Mouse (Mus musculus) heart, postnatal 10 days (tissue): ENCODE results near the gene Pla2g16. TPM values are rescaled to one million over a fixed set of nuclear protein-coding genes. Genes with fewer than 3 reads are reported as not detected.

ENCODE experiments used
- DNase-seq, 2 experiments: peaks; one replicate each; pipeline ENCODE4 v3.0.0; 2021
- intact Hi-C: fragments of 180-260 bp; cut with DNase I; formaldehyde crosslinking; loops from one replicate; pipeline ENCODE4 v1.15.1; 2025
- total RNA-seq, 2 experiments: library from RNA; stranded (reverse); gene quantifications; 2 replicates each; pipeline ENCODE4 v1.2.3; 2021

Gene Pla2g16
- total RNA-seq, 2 experiments from 2014 or later: 74.7 to 78.4 TPM

- intact Hi-C loops: no loop called here
Observed at GRCm38 (mm10) chr19:7562601-7563129, 5.4 kb downstream of the Pla2g16 start.

GRCm38 (mm10) chr19:7563676-7564075 lies 6.4 kb downstream of the Pla2g16 start:
- no peak for DNase-seq

More at GRCm38 (mm10) chr19:7562601-7563129, 5.4 kb downstream of the Pla2g16 start:
- DNase-seq: no peak

GRCm38 (mm10) chr19:7564457-7564856 lies 7.2 kb downstream of the Pla2g16 start:
- no peak for DNase-seq
- intact Hi-C loops: no loop called here

More at GRCm38 (mm10) chr19:7563676-7564075, 6.4 kb downstream of the Pla2g16 start:
- intact Hi-C loops: no loop called here

GRCm38 (mm10) chr19:7566826-7567225 lies 9.6 kb downstream of the Pla2g16 start:
- intact Hi-C loops: no loop called here
- DNase-seq: no peak

GRCm38 (mm10) chr19:7568364-7568763 lies 11.1 kb downstream of the Pla2g16 start:
- intact Hi-C loops: no loop called here
- peak in 1 of 2 experiments; percentile 25 for DNase-seq

- DNase-seq: no peak
- intact Hi-C loops: no loop called here
Observed at GRCm38 (mm10) chr19:7569650-7570049, 12.4 kb downstream of the Pla2g16 start.

GRCm38 (mm10) chr19:7576180-7576579 lies 18.9 kb downstream of the Pla2g16 start:
- DNase-seq: no peak
- intact Hi-C loops: no loop called here

- intact Hi-C loops: no loop called here
- no peak for DNase-seq
Observed at GRCm38 (mm10) chr19:7577710-7578109, 20.5 kb downstream of the Pla2g16 start.

GRCm38 (mm10) chr19:7581042-7581441 lies 23.8 kb downstream of the Pla2g16 start:
- intact Hi-C loops: no loop called here
- no peak for DNase-seq

GRCm38 (mm10) chr19:7583101-7583500 lies 25.8 kb downstream of the Pla2g16 start:
- DNase-seq: peak in 1 of 2 experiments; percentile 40
- intact Hi-C loops: no loop called here

GRCm38 (mm10) chr19:7583599-7583998 lies 26.3 kb downstream of the Pla2g16 start:
- intact Hi-C loops: no loop called here
- DNase-seq: no peak

GRCm38 (mm10) chr19:7585279-7585678 lies 28.0 kb downstream of the Pla2g16 start:
- intact Hi-C loops: no loop called here
- DNase-seq: peak; percentile 41 to 68

- peak in 1 of 2 experiments; percentile 53 for DNase-seq
- intact Hi-C loops: no loop called here
Observed at GRCm38 (mm10) chr19:7585764-7586163, 28.5 kb downstream of the Pla2g16 start.

GRCm38 (mm10) chr19:7590795-7591194 lies 33.5 kb downstream of the Pla2g16 start:
- DNase-seq: no peak
- intact Hi-C loops: no loop called here

- DNase-seq: peak; percentile 60 to 67
- intact Hi-C loops: no loop called here
Observed at GRCm38 (mm10) chr19:7592018-7592417, 34.8 kb downstream of the Pla2g16 start.

- DNase-seq: peak; percentile 70 to 75
- intact Hi-C loops: loop anchor here (1.0 to 5.0 kb wide), 3 partner anchors 37 to 153 kb away; no protein-coding TSS in a partner anchor
Observed at GRCm38 (mm10) chr19:7595534-7595933, 38.3 kb downstream of the Pla2g16 start.

GRCm38 (mm10) chr19:7598481-7598880 lies 41.2 kb downstream of the Pla2g16 start:
- intact Hi-C loops: loop anchor here (5.0 kb wide), 1 partner anchor 156 kb away; no protein-coding TSS in a partner anchor

GRCm38 (mm10) chr19:7601551-7601950 lies 44.3 kb downstream of the Pla2g16 start:
- intact Hi-C loops: no loop called here
- DNase-seq: no peak

More at GRCm38 (mm10) chr19:7598481-7598880, 41.2 kb downstream of the Pla2g16 start:
- no peak for DNase-seq

GRCm38 (mm10) chr19:7604107-7604506 lies 46.8 kb downstream of the Pla2g16 start:
- intact Hi-C loops: no loop called here
- DNase-seq: no peak

- intact Hi-C loops: no loop called here
- no peak for DNase-seq
Observed at GRCm38 (mm10) chr19:7605013-7605412, 47.8 kb downstream of the Pla2g16 start.

GRCm38 (mm10) chr19:7605930-7606783 lies 48.9 kb downstream of the Pla2g16 start:
- intact Hi-C loops: no loop called here
- DNase-seq: peak in 1 of 2 experiments; percentile 55
